Mouse (Mus musculus) embryonic facial prominence, embryonic 10.5 days (tissue): Measurements from ENCODE around the gene Pgm5. TPM values are rescaled to one million over a fixed set of nuclear protein-coding genes. Genes with fewer than 3 reads are reported as not detected.
A peak's percentile ranks its signal among the peaks of the same experiment; 100 is the strongest.
"Not testable (repeated sequence)": the region's sequence is repeated elsewhere in the genome, so short reads cannot be mapped to it uniquely, and the experiment has no call there.

Source experiments
- DNase-seq: peaks from one replicate; pipeline ENCODE4 v3.0.0-alpha.2; 2017; ENCODE audit warnings: low spot score
- H3K27ac ChIP-seq: fragments of 300-500 bp; sonication (generic); replicated peaks from 2 replicates; pipeline ENCODE4 v1.5.1; 2016; ENCODE audit warnings: mild to moderate bottlenecking
- H3K27me3 ChIP-seq: fragments of 300-500 bp; sonication (generic); replicated peaks from 2 replicates; pipeline ENCODE4 v1.6.1; 2016; ENCODE audit warnings: low read depth, mild to moderate bottlenecking; ENCODE audit not compliant: poor library complexity, severe bottlenecking
- H3K36me3 ChIP-seq: fragments of 300-500 bp; sonication (generic); replicated peaks from 2 replicates; pipeline ENCODE4 v1.6.1; 2016; ENCODE audit warnings: mild to moderate bottlenecking, moderate library complexity
- H3K4me1 ChIP-seq: fragments of 300-500 bp; sonication (generic); 2 replicates; pipeline ENCODE4 v1.6.1; 2016
- H3K4me3 ChIP-seq: fragments of 300-500 bp; sonication (generic); 2 replicates; pipeline ENCODE4 v1.5.1; 2016; ENCODE audit warnings: mild to moderate bottlenecking, moderate library complexity
- H3K9me3 ChIP-seq: fragments of 300-500 bp; sonication (generic); 2 replicates; pipeline ENCODE4 v1.6.1; 2016; ENCODE audit warnings: mild to moderate bottlenecking
- WGBS: fragments of 180-500 bp; shearing (Covaris S2); methylation state at CpG from one replicate; pipeline ENCODE4 v1.1.7; 2016; 5-methylcytosine and 5-hydroxymethylcytosine counted together
- polyA plus RNA-seq: library from polyadenylated mRNA; unstranded; fragments of >200 nt; fragmentation: Nextera tagmentation; extraction: Ambion mirVana; gene quantifications from 2 replicates; pipeline ENCODE4 v1.2.1, GENCODE M21; 2016

The Pgm5 gene
- polyA plus RNA-seq, 1 experiment from 2014 or later, result 0.24 TPM

- H3K27ac ChIP-seq, result no peak overlapping the region
- H3K36me3 ChIP-seq, result no peaks in the 10 kb centered on the region
- no peaks in the 10 kb centered on the region for H3K9me3 ChIP-seq
- peaks cover 3% of the 10 kb centered on the region; the same call in 1 of the 2 replicates for H3K4me1 ChIP-seq
- no peak overlapping the region for H3K4me3 ChIP-seq
- H3K27me3 ChIP-seq, result no peaks in the 10 kb centered on the region
- no peak for DNase-seq
- WGBS, result 77% methylated on average over 7 of the region's 7 CpGs
Measured at GRCm38 (mm10) chr19:24707071-24707906, 154.4 kb downstream of the Pgm5 start.

- 61% methylated on average over 1 of the region's 1 CpGs for WGBS
- H3K36me3 ChIP-seq, result no peaks in the 10 kb centered on the region
- no peaks in the 10 kb centered on the region for H3K27me3 ChIP-seq
- H3K27ac ChIP-seq, result no peak overlapping the region
- DNase-seq, result peak; percentile 28
- H3K4me1 ChIP-seq, result peaks cover 3% of the 10 kb centered on the region; the same call in 1 of the 2 replicates
- no peak overlapping the region for H3K4me3 ChIP-seq
- H3K9me3 ChIP-seq, result no peaks in the 10 kb centered on the region
Measured at GRCm38 (mm10) chr19:24705395-24705794, 156.3 kb downstream of the Pgm5 start.

- Histone ChIP-seq H3K4me3 (no peak overlapping the region), H3K4me1 (peaks cover 3% of the 10 kb centered on the region; the same call in 1 of the 2 replicates), H3K36me3 (no peaks in the 10 kb centered on the region), H3K27ac (no peak overlapping the region), H3K27me3 (no peaks in the 10 kb centered on the region), H3K9me3 (no peaks in the 10 kb centered on the region)
- no peak for DNase-seq
- WGBS, result 82% methylated on average over 2 of the region's 2 CpGs
Measured at GRCm38 (mm10) chr19:24704326-24704725, 157.3 kb downstream of the Pgm5 start.

GRCm38 (mm10) chr19:24703680-24704079, 158.0 kb downstream of the Pgm5 start:
- 76% methylated on average over 8 of the region's 8 CpGs for WGBS
- H3K4me1 ChIP-seq, result peaks cover 5% of the 10 kb centered on the region
- no peak overlapping the region for H3K27ac ChIP-seq
- no peak for DNase-seq
- no peaks in the 10 kb centered on the region for H3K27me3 ChIP-seq
- H3K9me3 ChIP-seq, result no peaks in the 10 kb centered on the region
- H3K4me3 ChIP-seq, result no peak overlapping the region
- no peaks in the 10 kb centered on the region for H3K36me3 ChIP-seq

- not testable (repeated sequence) for H3K4me3 ChIP-seq, H3K36me3 ChIP-seq, H3K27ac ChIP-seq, DNase-seq, H3K9me3 ChIP-seq, H3K27me3 ChIP-seq
- 61% methylated on average over 1 of the region's 1 CpGs for WGBS
- peaks cover 10% of the 10 kb centered on the region for H3K4me1 ChIP-seq
Measured at GRCm38 (mm10) chr19:24703168-24703567, 158.5 kb downstream of the Pgm5 start.

DNA sequence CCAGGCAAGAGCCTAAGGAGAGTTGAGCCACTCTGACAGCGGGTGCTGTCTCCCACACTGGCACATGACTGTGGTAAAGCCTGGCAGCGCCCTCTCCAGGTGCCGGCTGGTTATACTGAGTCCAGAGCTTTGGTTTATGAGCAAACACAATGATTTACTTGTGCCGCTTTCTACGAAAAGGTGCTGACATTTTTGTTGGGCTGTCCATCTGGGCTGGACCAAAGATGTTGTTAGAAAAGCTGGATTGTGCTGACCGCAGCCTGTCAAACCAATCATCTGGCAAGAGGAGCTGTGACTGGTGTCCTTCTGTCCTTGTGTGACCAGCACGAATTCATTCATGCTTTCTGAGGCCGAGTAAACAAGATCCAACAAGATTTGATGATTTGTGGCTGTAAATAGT, 159.9 kb downstream of the Pgm5 start:
- Histone ChIP-seq H3K27me3 (no peaks in the 10 kb centered on the region), H3K9me3 (no peaks in the 10 kb centered on the region), H3K36me3 (no peaks in the 10 kb centered on the region), H3K4me1 (peaks cover 12% of the 10 kb centered on the region), H3K27ac (no peak overlapping the region), H3K4me3 (no peak overlapping the region)
- WGBS, result 70% methylated on average over 8 of the region's 8 CpGs
- DNase-seq, result no peak

- no peak overlapping the region for H3K4me3 ChIP-seq
- no peaks in the 10 kb centered on the region for H3K36me3 ChIP-seq
- no peaks in the 10 kb centered on the region for H3K9me3 ChIP-seq
- peaks cover 12% of the 10 kb centered on the region for H3K4me1 ChIP-seq
- no peak for DNase-seq
- no peak overlapping the region for H3K27ac ChIP-seq
- 90% methylated on average over 5 of the region's 5 CpGs for whole genome bisulfite sequencing
- H3K27me3 ChIP-seq, result no peaks in the 10 kb centered on the region
Measured at GRCm38 (mm10) chr19:24700664-24701063, 161.0 kb downstream of the Pgm5 start.

DNA sequence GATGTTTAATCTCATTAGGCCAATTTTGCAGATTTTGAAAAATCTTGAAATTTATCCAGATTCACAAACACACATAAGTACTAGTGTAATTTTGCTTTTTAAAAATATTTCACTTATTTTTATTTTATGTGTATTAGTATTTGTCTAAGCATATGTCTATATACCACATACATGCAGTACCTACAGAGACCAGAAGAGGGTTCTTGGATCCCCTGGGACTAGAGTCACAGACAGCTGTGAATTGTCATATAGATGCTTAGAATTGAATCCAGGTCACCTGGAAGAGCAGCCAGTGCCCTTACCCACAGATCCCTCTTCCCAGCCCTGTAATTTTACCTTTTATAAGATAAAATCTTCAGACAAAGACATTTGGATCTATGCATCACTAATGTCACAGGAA, 161.7 kb downstream of the Pgm5 start:
- Histone ChIP-seq H3K4me1 (peaks cover 12% of the 10 kb centered on the region), H3K27me3 (no peaks in the 10 kb centered on the region), H3K4me3 (no peak overlapping the region), H3K27ac (no peak overlapping the region), H3K9me3 (no peaks in the 10 kb centered on the region), H3K36me3 (no peaks in the 10 kb centered on the region)
- DNase-seq, result no peak

DNA sequence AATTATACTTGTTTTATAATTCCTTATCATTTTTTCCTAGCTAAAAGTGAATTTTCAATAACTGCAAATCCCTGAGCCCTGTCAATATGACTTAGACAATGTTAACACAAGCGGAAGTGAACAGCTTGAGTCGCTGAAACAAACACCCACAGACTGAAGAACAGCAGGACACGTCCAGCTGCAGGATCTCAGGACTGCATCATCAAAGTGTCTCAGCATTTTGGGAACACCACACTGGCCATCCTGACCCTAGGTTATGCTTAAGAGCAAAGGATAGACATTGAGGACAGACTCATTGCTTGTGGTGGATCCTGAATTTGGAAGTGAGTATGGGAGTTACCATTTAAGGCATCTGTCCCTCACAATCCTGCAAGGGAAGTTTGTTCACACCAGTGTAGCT, 162.5 kb downstream of the Pgm5 start:
- no peaks in the 10 kb centered on the region for H3K27me3 ChIP-seq
- no peak overlapping the region for H3K4me3 ChIP-seq
- H3K27ac ChIP-seq, result no peak overlapping the region
- DNase-seq, result no peak
- WGBS, result 83% methylated on average over 3 of the region's 3 CpGs
- H3K36me3 ChIP-seq, result no peaks in the 10 kb centered on the region
- H3K9me3 ChIP-seq, result no peaks in the 10 kb centered on the region
- H3K4me1 ChIP-seq, result peaks cover 12% of the 10 kb centered on the region

GRCm38 (mm10) chr19:24698651-24699050, 163.0 kb downstream of the Pgm5 start:
- DNase-seq, result no peak
- H3K9me3 ChIP-seq, result no peaks in the 10 kb centered on the region
- H3K4me1 ChIP-seq, result peaks cover 12% of the 10 kb centered on the region
- no peaks in the 10 kb centered on the region for H3K36me3 ChIP-seq
- no peak overlapping the region for H3K27ac ChIP-seq
- no peaks in the 10 kb centered on the region for H3K27me3 ChIP-seq
- 68% methylated on average over 5 of the region's 5 CpGs for WGBS
- no peak overlapping the region for H3K4me3 ChIP-seq

DNA sequence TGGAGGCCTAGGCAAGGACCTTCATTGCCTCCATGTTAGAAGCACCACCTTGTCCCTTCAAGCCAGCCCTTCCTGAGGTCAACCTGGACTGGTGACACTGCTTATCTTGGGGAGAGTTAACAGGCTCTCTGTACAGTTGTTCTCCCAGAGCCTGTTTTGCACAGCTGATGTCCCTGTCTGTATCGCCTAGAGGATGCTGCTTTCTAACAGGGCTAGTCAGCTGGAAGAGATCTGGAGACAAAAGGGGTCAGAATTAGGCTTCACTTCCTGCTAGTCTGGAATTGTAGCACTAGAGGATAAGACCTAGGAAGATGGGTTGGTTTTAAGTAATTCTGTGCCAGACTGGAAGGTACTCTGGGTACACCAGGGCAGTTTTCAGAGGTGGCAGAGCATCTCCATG, 163.7 kb downstream of the Pgm5 start:
- Histone ChIP-seq H3K27me3 (no peaks in the 10 kb centered on the region), H3K9me3 (no peaks in the 10 kb centered on the region), H3K4me3 (no peak overlapping the region), H3K27ac (no peak overlapping the region), H3K4me1 (peaks cover 12% of the 10 kb centered on the region), H3K36me3 (no peaks in the 10 kb centered on the region)
- DNase-seq, result no peak
- 59% methylated on average over 1 of the region's 1 CpGs for WGBS

DNA sequence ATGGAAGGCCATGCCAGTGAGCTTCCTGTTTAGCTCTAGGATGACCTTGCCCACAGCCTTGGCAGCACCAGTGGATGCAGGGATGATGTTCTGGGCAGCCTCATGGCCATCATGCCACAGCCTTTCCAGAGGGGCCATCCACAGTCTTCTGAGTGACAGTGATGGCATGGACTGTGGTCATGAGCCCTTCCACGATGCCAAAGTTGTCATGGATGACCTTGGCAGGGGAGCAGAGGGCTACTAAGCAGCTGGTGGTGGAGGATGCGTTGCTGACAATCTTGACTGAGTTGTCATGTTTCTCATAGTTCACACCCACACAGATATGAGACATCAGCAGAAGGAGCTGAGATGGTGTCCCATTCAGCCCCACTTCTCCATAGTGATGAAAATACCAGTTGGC, 169.0 kb downstream of the Pgm5 start:
- no peaks in the 10 kb centered on the region for H3K36me3 ChIP-seq
- H3K9me3 ChIP-seq, result no peaks in the 10 kb centered on the region
- no peaks in the 10 kb centered on the region for H3K4me1 ChIP-seq
- DNase-seq, result no peak
- no peak overlapping the region for H3K4me3 ChIP-seq
- whole genome bisulfite sequencing, result 93% methylated on average over 2 of the region's 2 CpGs
- H3K27ac ChIP-seq, result no peak overlapping the region
- H3K27me3 ChIP-seq, result no peaks in the 10 kb centered on the region

DNA sequence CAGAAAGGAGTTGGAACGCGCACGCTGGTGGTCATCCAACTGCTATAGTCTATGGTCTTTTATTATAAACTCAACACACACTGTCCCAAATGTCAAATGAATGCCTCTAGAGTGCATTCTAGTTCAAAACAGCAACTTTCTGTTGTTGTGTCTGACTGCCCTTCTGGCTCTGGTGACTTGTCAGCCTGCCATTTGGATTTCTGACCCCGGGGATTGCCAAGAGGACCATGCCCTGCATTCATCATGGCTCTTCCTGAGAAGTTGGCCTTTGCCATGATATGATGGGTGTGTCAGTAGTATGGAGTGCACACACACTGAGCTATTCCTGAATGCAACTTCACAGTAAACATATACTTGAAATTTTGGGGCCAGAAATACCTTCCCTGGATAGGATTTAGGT, 172.1 kb downstream of the Pgm5 start:
- no peaks in the 10 kb centered on the region for H3K4me1 ChIP-seq
- H3K9me3 ChIP-seq, result no peaks in the 10 kb centered on the region
- WGBS, result 94% methylated on average over 4 of the region's 4 CpGs

More for the DNA sequence above, 172.1 kb downstream of the Pgm5 start:
- H3K27me3 ChIP-seq, result no peaks in the 10 kb centered on the region
- no peaks in the 10 kb centered on the region for H3K36me3 ChIP-seq
- no peak for DNase-seq
- no peak overlapping the region for H3K27ac ChIP-seq
- H3K4me3 ChIP-seq, result no peak overlapping the region
